Comparison of ENCODE assay signal across 9 mouse cellular contexts in genomic region chr7:137221599-137221998, GRCm38 (mm10).
DNase-seq lines count a peak whose midpoint lies in the region; ATAC-seq and TF ChIP-seq lines count a peak whose summit lies in the region.
"Had no signal": no experiment of that assay in that cellular context is flagged by ENCODE, and none has a peak within 500 bp of the region (broad histone marks: within the 10 kb centered on the region; RNA-seq: fewer than 3 reads in every experiment).

No protein-coding gene starts in this region.

- DNase-seq in gastrocnemius, adult 2 months = peak; percentile 50
- DNase-seq in gastrocnemius, postnatal 4 days (ENCODE audit: low spot score in 2 of 2) = no peak
- peak; percentile 85 for DNase-seq in adrenal gland, postnatal 10 days
- peak; percentile 49 for DNase-seq in hindbrain, embryonic 10.5 days (ENCODE audit: low spot score)
- peak; percentile 21 for DNase-seq in midbrain, embryonic 10.5 days (ENCODE audit: low spot score)
- DNase-seq in thymus, postnatal 10 days (ENCODE audit: low spot score in 2 of 2) = no peak
- no peak for DNase-seq in urinary bladder, adult 18-20 months (ENCODE audit: low spot score in 2 of 2)
- DNase-seq: liver, embryonic 13.5 days had no signal

- no peak for TF ChIP-seq CTCF in gastrocnemius, adult 2 months (IDR thresholded peaks at IDR 0.05)

- intact Hi-C loops in gastrocnemius, adult 2 months (cut with DNase I) = no loop called here

- H3K27me3 ChIP-seq in hindbrain, embryonic 10.5 days (ENCODE audit: insufficient read depth, poor library complexity, severe bottlenecking) = 0 out of 2 replicates have a peak, but pooled peaks cover 2% of the 10 kb centered on the region
- no peaks in the 10 kb centered on the region for H3K27me3 ChIP-seq in midbrain, embryonic 10.5 days (ENCODE audit: low read depth, poor library complexity, severe bottlenecking)
- H3K27me3 ChIP-seq: liver, embryonic 13.5 days had no signal

- H3K4me3 ChIP-seq in gastrocnemius, adult 2 months = no peak overlapping the region
- no peak overlapping the region; the same call in 1 of the 2 replicates for H3K4me3 ChIP-seq in hindbrain, embryonic 10.5 days
- no peak overlapping the region for H3K4me3 ChIP-seq in midbrain, embryonic 10.5 days
- H3K4me3 ChIP-seq: liver, embryonic 13.5 days had no signal

- ATAC-seq in monocyte, adult 5-6 weeks (replicated peaks; ENCODE audit: insufficient number of reproducible peaks, low FRiP score, low TSS enrichment, poor library complexity, severe bottlenecking) = no peak

- H3K27ac ChIP-seq in gastrocnemius, adult 2 months = no peak overlapping the region
- H3K27ac ChIP-seq in hindbrain, embryonic 10.5 days = peak overlapping the region; percentile 70
- H3K27ac ChIP-seq in midbrain, embryonic 10.5 days (replicated peaks) = no peak overlapping the region
- H3K27ac ChIP-seq: liver, embryonic 13.5 days had no signal

- 45% methylated on average over 6 of the region's 6 CpGs for WGBS in hindbrain, embryonic 10.5 days
- 64% methylated on average over 6 of the region's 6 CpGs for whole genome bisulfite sequencing in midbrain, embryonic 10.5 days

- H3K4me1 ChIP-seq in hindbrain, embryonic 10.5 days (replicated peaks) = peaks cover 43% of the 10 kb centered on the region
- H3K4me1 ChIP-seq in midbrain, embryonic 10.5 days = peaks cover 33% of the 10 kb centered on the region
- H3K4me1 ChIP-seq: liver, embryonic 13.5 days had no signal

- H3K36me3 ChIP-seq in hindbrain, embryonic 10.5 days = peaks cover 49% of the 10 kb centered on the region
- peaks cover 32% of the 10 kb centered on the region for H3K36me3 ChIP-seq in midbrain, embryonic 10.5 days
- H3K36me3 ChIP-seq: liver, embryonic 13.5 days had no signal

- H3K9me3 ChIP-seq in hindbrain, embryonic 10.5 days = no peaks in the 10 kb centered on the region
- no peaks in the 10 kb centered on the region for H3K9me3 ChIP-seq in midbrain, embryonic 10.5 days (replicated peaks)
- H3K9me3 ChIP-seq: liver, embryonic 13.5 days had no signal

Comparison
In these comparisons a context has a peak if more than half of its experiments do, and no peak if none do; other contexts are left out.
1. DNase-seq: peak in gastrocnemius, adult 2 months (single experiment), adrenal gland, postnatal 10 days (single experiment), hindbrain, embryonic 10.5 days (single experiment) and midbrain, embryonic 10.5 days (single experiment); none in gastrocnemius, postnatal 4 days (0 of 2), thymus, postnatal 10 days (0 of 2) and urinary bladder, adult 18-20 months (0 of 2).